Mouse (Mus musculus): ENCODE measurements at regions not wholly inside any gene's neighbourhood (a gene's known extent, or its start where the extent isn't known, plus 50 kb on each side); places are given as distances from the start of the nearest gene placed in this dataset.

DNA sequence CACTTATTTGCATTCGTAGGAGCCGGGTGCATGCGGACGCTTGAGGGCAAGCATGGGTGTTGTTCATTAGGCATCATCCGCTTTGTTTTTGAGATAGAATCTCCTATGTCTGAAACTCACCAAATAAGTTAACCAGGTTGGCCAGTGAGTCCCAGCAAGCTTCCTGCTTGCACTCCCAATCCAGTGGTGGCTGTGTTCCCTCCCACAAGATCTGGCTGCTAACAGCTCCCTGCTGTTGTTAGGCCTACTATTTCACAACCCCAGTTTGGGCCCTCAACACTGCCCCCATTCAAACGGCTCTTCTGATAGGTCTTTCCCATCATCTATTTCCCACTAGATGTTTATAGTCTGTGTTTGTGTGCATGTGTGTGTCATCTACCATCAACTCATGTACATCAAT, 56.3 kb upstream of the Rgma start:
- no peak for TF ChIP-seq POLR2A (IDR thresholded peaks at IDR 0.05; ENCODE audit: low read depth, low read length)
- TF ChIP-seq CTCF (conservative IDR thresholded peaks at IDR 0.05; ENCODE audit: insufficient read depth, insufficient read length, low read depth, low read length), result no peak

Data from kidney, adult 2 months (tissue).